Mouse (Mus musculus) olfactory bulb, adult 2 months (tissue): ENCODE results near the gene Enox1.

ENCODE experiments used
- CTCF ChIP-seq: fragments of 200-500 bp; IDR thresholded peaks from 2 replicates; pipeline ENCODE4 v1.5.1; 2012; ENCODE audit warnings: low read depth, mild to moderate bottlenecking, low read length, moderate library complexity; ENCODE audit not compliant: insufficient read depth
- POLR2A ChIP-seq: fragments of 200-500 bp; IDR thresholded peaks from 2 replicates; pipeline ENCODE4 v1.6.1; 2012; ENCODE audit warnings: mild to moderate bottlenecking, low read depth, low read length, moderate library complexity; ENCODE audit not compliant: insufficient read depth

GRCm38 (mm10) chr14:77473501-77473900, 316.9 kb downstream of the Enox1 start:
- TF ChIP-seq POLR2A (no peak), CTCF (no peak)
